Mouse (Mus musculus) ES-Bruce4 (cell line): ENCODE measurements around the gene Apoe.

Experiments
- CTCF ChIP-seq: IDR thresholded peaks from one replicate; pipeline ENCODE4 v1.8.1; 2011; ENCODE audit warnings: low read depth, low read length
- EP300 ChIP-seq: IDR thresholded peaks from 2 replicates; pipeline ENCODE4 v1.6.1; 2011; ENCODE audit warnings: low read depth, low read length; ENCODE audit not compliant: insufficient read depth
- POLR2A ChIP-seq: IDR thresholded peaks from one replicate; pipeline ENCODE4 v1.8.1; 2011; ENCODE audit warnings: low read length; ENCODE audit not compliant: insufficient read depth

GRCm38 (mm10) chr7:19667434-19667833 lies 31.6 kb downstream of the Apoe start:
- no peak for TF ChIP-seq CTCF
- TF ChIP-seq POLR2A = no peak
- no peak for TF ChIP-seq EP300
